Mouse (Mus musculus) cerebellum, adult 2 months (tissue): Measurements from ENCODE around the gene Pth1r.

Experiments
- CTCF ChIP-seq: fragments of 200-500 bp; IDR thresholded peaks from 2 replicates; pipeline ENCODE4 v1.5.1; 2011; ENCODE audit warnings: low read depth, mild to moderate bottlenecking, control low read depth, low read length, moderate library complexity, borderline replicate concordance; ENCODE audit not compliant: insufficient read depth
- POLR2A ChIP-seq: fragments of 200-500 bp; IDR thresholded peaks from 2 replicates; pipeline ENCODE4 v1.6.1; 2011; ENCODE audit warnings: low read length, control low read depth, borderline replicate concordance; ENCODE audit not compliant: insufficient read depth

GRCm38 (mm10) chr9:110734154-110734553, 12.8 kb downstream of the Pth1r start:
- TF ChIP-seq POLR2A (no peak), CTCF (no peak)
